Mouse (Mus musculus) neural tube, embryonic 10.5 days (tissue): ENCODE results near the gene Fads2.

Experiments
- DNase-seq: peaks from one replicate; pipeline ENCODE4 v3.0.0-alpha.2; 2017; ENCODE audit warnings: low spot score; ENCODE audit errors: extremely low spot score

The Fads2 gene

GRCm38 (mm10) chr19:10014824-10015223 is 86.7 kb downstream of the Fads2 start:
- DNase-seq = no peak

- DNase-seq = peak; percentile 73
Observed at GRCm38 (mm10) chr19:10013913-10014312, 87.6 kb downstream of the Fads2 start.

DNA sequence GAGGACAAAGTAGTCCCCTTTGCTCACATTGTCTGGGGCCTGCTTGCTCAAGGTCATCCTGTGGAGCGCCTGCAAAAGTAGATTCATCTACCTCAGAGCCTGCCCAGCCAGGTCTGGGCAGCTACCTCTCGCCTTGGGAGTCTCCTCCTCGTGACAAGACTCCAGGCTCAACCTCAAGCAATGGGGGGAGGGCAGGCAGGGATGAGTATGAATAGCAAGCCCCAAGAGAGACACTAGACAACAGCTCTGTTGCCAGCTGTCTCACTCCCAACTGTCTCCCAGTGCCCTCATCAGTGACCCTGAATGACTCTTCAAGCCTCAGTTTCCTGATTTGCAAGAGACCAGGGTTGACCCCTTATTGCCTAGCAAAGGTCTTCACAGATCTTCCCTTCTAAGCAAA is 88.2 kb downstream of the Fads2 start:
- peak; percentile 58 for DNase-seq

DNA sequence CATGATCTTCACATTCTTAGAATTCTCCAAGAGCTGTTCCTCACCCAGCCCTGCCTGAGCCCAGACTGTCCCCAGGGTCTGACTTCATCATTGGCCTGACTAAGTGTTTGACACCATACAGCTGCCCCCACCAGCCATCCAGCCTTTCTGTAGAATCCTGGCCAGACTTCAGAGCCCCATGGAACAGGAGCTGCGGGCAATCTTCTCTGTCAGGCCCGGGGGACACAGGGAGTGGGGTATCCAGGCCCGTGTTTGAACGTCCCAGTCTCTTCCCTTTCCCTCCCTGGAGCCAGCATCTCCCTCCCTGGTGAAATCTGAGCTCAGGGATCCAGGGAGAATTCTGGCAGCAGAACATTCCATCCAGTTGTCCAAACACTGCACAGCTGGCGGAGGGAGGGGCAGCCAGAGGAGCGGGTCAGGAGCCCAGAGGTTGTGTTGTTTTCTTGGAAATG is 88.7 kb downstream of the Fads2 start:
- peak; percentile 73 for DNase-seq
